Mouse (Mus musculus): ENCODE results near the gene Zfr.
"Not testable (repeated sequence)": the region's sequence is repeated elsewhere in the genome, so short reads cannot be mapped to it uniquely, and the experiment has no call there.

Zfr gene

GRCm38 (mm10) chr15:12106430-12106829, 11.2 kb upstream of the Zfr start:
- no peak for DNase-seq (ENCODE audit: low spot score in 2 of 2)

- no peak for DNase-seq (ENCODE audit: low spot score in 2 of 2)
Measured at GRCm38 (mm10) chr15:12108200-12108599, 9.4 kb upstream of the Zfr start.

GRCm38 (mm10) chr15:12108922-12109321, 8.7 kb upstream of the Zfr start:
- DNase-seq (ENCODE audit: low spot score in 2 of 2), result not testable (repeated sequence)

- no peak for DNase-seq (ENCODE audit: low spot score in 2 of 2)
Measured at GRCm38 (mm10) chr15:12111232-12111631, 6.4 kb upstream of the Zfr start.

GRCm38 (mm10) chr15:12113411-12113810, 4.2 kb upstream of the Zfr start:
- no peak for DNase-seq (ENCODE audit: low spot score in 2 of 2)

GRCm38 (mm10) chr15:12114546-12114945, 3.1 kb upstream of the Zfr start:
- no peak for DNase-seq (ENCODE audit: low spot score in 2 of 2)

GRCm38 (mm10) chr15:12115722-12116230, 1.9 kb upstream of the Zfr start:
- no peak for DNase-seq (ENCODE audit: low spot score in 2 of 2)

- no peak for DNase-seq (ENCODE audit: low spot score in 2 of 2)
Measured at GRCm38 (mm10) chr15:12118093-12118431, 431 bp downstream of the Zfr start.

GRCm38 (mm10) chr15:12118432-12119128, 949 bp downstream of the Zfr start:
- DNase-seq (ENCODE audit: low spot score in 2 of 2), result peak in 1 of 2 experiments; percentile 33

- no peak for DNase-seq (ENCODE audit: low spot score in 2 of 2)
Measured at GRCm38 (mm10) chr15:12119129-12119466, 1.5 kb downstream of the Zfr start.

GRCm38 (mm10) chr15:12124913-12125312, 7.3 kb downstream of the Zfr start:
- DNase-seq (ENCODE audit: low spot score in 2 of 2), result no peak

- DNase-seq (ENCODE audit: low spot score in 2 of 2), result not testable (repeated sequence)
Measured at GRCm38 (mm10) chr15:12130871-12131270, 13.2 kb downstream of the Zfr start.

- DNase-seq (ENCODE audit: low spot score in 2 of 2), result no peak
Measured at GRCm38 (mm10) chr15:12134546-12134945, 16.9 kb downstream of the Zfr start.

- DNase-seq (ENCODE audit: low spot score in 2 of 2), result no peak
Measured at GRCm38 (mm10) chr15:12135368-12135767, 17.7 kb downstream of the Zfr start.

GRCm38 (mm10) chr15:12136371-12136770, 18.7 kb downstream of the Zfr start:
- DNase-seq (ENCODE audit: low spot score in 2 of 2), result no peak

GRCm38 (mm10) chr15:12140985-12141729, 23.5 kb downstream of the Zfr start:
- DNase-seq (ENCODE audit: low spot score in 2 of 2), result no peak

- no peak for DNase-seq (ENCODE audit: low spot score in 2 of 2)
Measured at GRCm38 (mm10) chr15:12147423-12147822, 29.8 kb downstream of the Zfr start.

- no peak for DNase-seq (ENCODE audit: low spot score in 2 of 2)
Measured at GRCm38 (mm10) chr15:12149501-12149900, 31.9 kb downstream of the Zfr start.

- no peak for DNase-seq (ENCODE audit: low spot score in 2 of 2)
Measured at GRCm38 (mm10) chr15:12153747-12154146, 36.1 kb downstream of the Zfr start.

- no peak for DNase-seq (ENCODE audit: low spot score in 2 of 2)
Measured at GRCm38 (mm10) chr15:12178126-12178525, 60.5 kb downstream of the Zfr start.

- DNase-seq (ENCODE audit: low spot score in 2 of 2), result not testable (repeated sequence)
Measured at GRCm38 (mm10) chr15:12181181-12181805, 63.7 kb downstream of the Zfr start.

- peak; percentile 24 to 51 for DNase-seq (ENCODE audit: low spot score in 2 of 2)
Measured at GRCm38 (mm10) chr15:12193880-12194816, 76.5 kb downstream of the Zfr start.

All from urinary bladder, postnatal 36 days (tissue).